ENCODE assay signal across 8 mouse cellular contexts in the genomic region with DNA sequence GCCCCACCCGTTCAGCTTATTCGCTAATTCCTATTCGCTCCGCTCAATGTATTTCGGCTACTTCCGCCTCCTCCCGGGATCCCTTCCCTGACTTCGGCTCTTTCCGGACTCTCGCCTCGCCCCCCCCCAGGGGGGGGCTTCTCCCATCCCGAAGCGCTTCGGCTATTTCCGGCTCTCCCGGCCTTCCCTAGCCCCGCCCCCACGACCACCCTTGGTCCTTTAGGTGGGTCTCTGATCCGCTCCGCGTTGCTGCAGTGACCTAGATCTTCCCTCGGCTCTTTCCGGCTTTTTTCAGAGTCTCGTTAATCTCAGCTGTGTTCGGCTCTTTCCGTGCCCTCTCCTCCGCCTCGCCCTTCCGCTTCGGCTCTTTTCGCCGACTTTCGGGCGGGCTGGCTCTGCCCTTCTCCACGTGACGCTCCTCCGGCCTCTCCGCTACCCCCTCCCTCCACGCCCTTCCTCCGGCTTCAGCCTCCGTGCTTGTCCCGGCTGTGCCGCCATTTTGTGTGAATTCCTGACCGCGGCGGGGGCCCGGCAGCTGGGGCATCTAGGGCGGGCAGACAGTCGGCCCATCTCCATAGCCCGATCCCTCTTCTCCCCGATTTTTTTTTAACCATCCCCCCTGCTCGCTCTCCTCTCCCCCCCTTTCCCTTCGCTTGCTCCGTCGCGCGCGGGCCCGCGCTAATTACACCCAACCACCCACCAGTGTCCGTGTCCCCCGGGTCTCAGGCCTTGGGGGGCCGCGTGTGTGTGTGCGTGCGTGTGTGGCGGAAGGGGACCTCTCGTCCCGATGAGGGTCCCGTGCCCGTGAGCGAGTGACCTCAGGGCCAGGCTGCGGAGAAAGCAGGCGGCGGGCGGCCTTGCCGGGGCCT. TPM values are rescaled to one million over a fixed set of nuclear protein-coding genes. Genes with fewer than 3 reads are reported as not detected.
DNase-seq lines count a peak whose midpoint lies in the region; ATAC-seq and TF ChIP-seq lines count a peak whose summit lies in the region.

No protein-coding gene starts in this region.

- H3K4me3 ChIP-seq in embryonic facial prominence, embryonic 13.5 days = peak overlapping the region; percentile 88
- H3K4me3 ChIP-seq in kidney, adult 2 months (ENCODE audit: insufficient read depth, low read depth, low read length) = peak overlapping the region; percentile 89
- H3K4me3 ChIP-seq in limb, embryonic 13.5 days = peak overlapping the region; percentile 91
- peak overlapping the region; percentile 94 for H3K4me3 ChIP-seq in midbrain, embryonic 16.5 days (ENCODE audit: low read depth, low read length)

- peak; percentile 79 for TF ChIP-seq POLR2A in kidney, adult 2 months (IDR thresholded peaks at IDR 0.05; ENCODE audit: low read depth, low read length)

- under 1% methylated on average over 77 of the region's 77 CpGs for WGBS in embryonic facial prominence, embryonic 13.5 days
- 1% methylated on average over 77 of the region's 77 CpGs for WGBS in kidney, adult 2 months
- WGBS in limb, embryonic 13.5 days = under 1% methylated on average over 76 of the region's 77 CpGs
- under 1% methylated on average over 76 of the region's 77 CpGs for WGBS in midbrain, embryonic 16.5 days

- H3K36me3 ChIP-seq in embryonic facial prominence, embryonic 13.5 days = no peaks in the 10 kb centered on the region
- H3K36me3 ChIP-seq in kidney, adult 2 months (ENCODE audit: control insufficient read depth, insufficient read depth, low read length) = no peaks in the 10 kb centered on the region
- H3K36me3 ChIP-seq in limb, embryonic 13.5 days = no peaks in the 10 kb centered on the region
- H3K36me3 ChIP-seq in midbrain, embryonic 16.5 days (ENCODE audit: control insufficient read depth, insufficient read depth, low read length) = no peaks in the 10 kb centered on the region

- H3K4me2 ChIP-seq in embryonic facial prominence, embryonic 13.5 days = peak overlapping the region; percentile 89
- peak overlapping the region; percentile 93 for H3K4me2 ChIP-seq in limb, embryonic 13.5 days (replicated peaks)
- H3K4me2 ChIP-seq in midbrain, embryonic 16.5 days (ENCODE audit: low read length) = peak overlapping the region; percentile 94

- peak overlapping the region; percentile 100 for H3K27ac ChIP-seq in embryonic facial prominence, embryonic 13.5 days
- peak overlapping the region; percentile 100 for H3K27ac ChIP-seq in kidney, adult 2 months (ENCODE audit: insufficient read depth, low read depth, low read length)
- H3K27ac ChIP-seq in limb, embryonic 13.5 days = peak overlapping the region; percentile 100
- peak overlapping the region; percentile 100 for H3K27ac ChIP-seq in midbrain, embryonic 16.5 days (ENCODE audit: low read length)

- peaks cover 28% of the 10 kb centered on the region for H3K4me1 ChIP-seq in embryonic facial prominence, embryonic 13.5 days
- peaks cover 21% of the 10 kb centered on the region for H3K4me1 ChIP-seq in kidney, adult 2 months (ENCODE audit: control insufficient read depth, insufficient read depth, low read length)
- peaks cover 30% of the 10 kb centered on the region for H3K4me1 ChIP-seq in limb, embryonic 13.5 days
- peaks cover 19% of the 10 kb centered on the region for H3K4me1 ChIP-seq in midbrain, embryonic 16.5 days (ENCODE audit: control insufficient read depth, insufficient read depth, low read length)

- peak overlapping the region; percentile 100 for H3K9ac ChIP-seq in embryonic facial prominence, embryonic 13.5 days
- peak overlapping the region; percentile 100 for H3K9ac ChIP-seq in limb, embryonic 13.5 days
- H3K9ac ChIP-seq in midbrain, embryonic 16.5 days (ENCODE audit: low read depth, low read length) = peak overlapping the region; percentile 100

- H3K9me3 ChIP-seq in embryonic facial prominence, embryonic 13.5 days = no peaks in the 10 kb centered on the region
- no peaks in the 10 kb centered on the region for H3K9me3 ChIP-seq in limb, embryonic 13.5 days
- H3K9me3 ChIP-seq in midbrain, embryonic 16.5 days (replicated peaks; ENCODE audit: control insufficient read depth, low read length, poor library complexity, severe bottlenecking) = no peaks in the 10 kb centered on the region

- peak; percentile 96 for DNase-seq in 3134 (ENCODE audit: extremely low read depth, insufficient read length, low spot score)
- DNase-seq in adrenal gland, postnatal 36 days = peak; percentile 97 to 98
- peak; percentile 99 for DNase-seq in heart, adult 18-20 months
- peak; percentile 99 for DNase-seq in kidney, adult 2 months
- peak; percentile 90 to 98 for DNase-seq in spleen, postnatal 10 days (ENCODE audit: low spot score in 2 of 2)

- TF ChIP-seq CTCF in kidney, adult 2 months (conservative IDR thresholded peaks at IDR 0.05; ENCODE audit: insufficient read depth, insufficient read length, low read depth, low read length) = no peak

- no peaks in the 10 kb centered on the region for H3K27me3 ChIP-seq in embryonic facial prominence, embryonic 13.5 days
- no peaks in the 10 kb centered on the region for H3K27me3 ChIP-seq in kidney, adult 2 months (replicated peaks; ENCODE audit: control insufficient read depth, insufficient read depth, low read length)
- H3K27me3 ChIP-seq in limb, embryonic 13.5 days = no peaks in the 10 kb centered on the region
- no peaks in the 10 kb centered on the region; the same call in 1 of the 2 replicates for H3K27me3 ChIP-seq in midbrain, embryonic 16.5 days (ENCODE audit: control insufficient read depth, insufficient read depth, low read depth, low read length)

- ATAC-seq in embryonic facial prominence, embryonic 13.5 days (ENCODE audit: insufficient number of reproducible peaks, insufficient read depth, low FRiP score, low TSS enrichment, low read depth) = peak; percentile 94
- ATAC-seq in limb, embryonic 13.5 days (ENCODE audit: low FRiP score, low read depth) = peak; percentile 94
- peak; percentile 96 for ATAC-seq in midbrain, embryonic 16.5 days

RNA-seq across cellular contexts. Expression of a gene that starts 0.7 kb away (rescaled TPM):
- 10 to 100 TPM; 38.3 to 39.0 TPM for total RNA-seq in adrenal gland, postnatal 36 days (2021)
- 17.6 and 20.2 TPM in 2 replicates for polyA plus RNA-seq in embryonic facial prominence, embryonic 13.5 days (2015; fragmentation: Nextera tagmentation; extraction: Ambion mirVana)
- total RNA-seq in heart, adult 18-20 months (2021) = 10 to 100 TPM; 25.4 to 34.5 TPM
- 23.9 and 25.9 TPM in 2 replicates for polyA plus RNA-seq in kidney, adult 2 months (2012; rRNA removed)
- 18.2 and 18.5 TPM in 2 replicates for polyA plus RNA-seq in limb, embryonic 13.5 days (2015; fragmentation: Nextera tagmentation; extraction: Ambion mirVana)
- 14.2 TPM in 2 replicates for polyA plus RNA-seq in midbrain, embryonic 16.5 days (2015; fragmentation: Nextera tagmentation; extraction: Ambion mirVana)

RNA-seq across cellular contexts. Expression of a gene that starts 12.4 kb away (rescaled TPM):
- 10 to 100 TPM; 69.1 to 70.8 TPM for total RNA-seq in adrenal gland, postnatal 36 days (2021)
- polyA plus RNA-seq in embryonic facial prominence, embryonic 13.5 days (2015; fragmentation: Nextera tagmentation; extraction: Ambion mirVana) = 373 and 383 TPM in 2 replicates
- 10 to 100 TPM; 37.3 to 40.6 TPM for total RNA-seq in heart, adult 18-20 months (2021)
- polyA plus RNA-seq in kidney, adult 2 months (2012; rRNA removed) = 23.0 and 29.2 TPM in 2 replicates
- polyA plus RNA-seq in limb, embryonic 13.5 days (2015; fragmentation: Nextera tagmentation; extraction: Ambion mirVana) = 359 and 362 TPM in 2 replicates
- polyA plus RNA-seq in midbrain, embryonic 16.5 days (2015; fragmentation: Nextera tagmentation; extraction: Ambion mirVana) = 239 and 255 TPM in 2 replicates

RNA-seq across cellular contexts. Expression of a gene that starts 52.5 kb away (rescaled TPM):
- total RNA-seq in adrenal gland, postnatal 36 days (2021) = 10 to 100 TPM; 69.1 to 82.7 TPM
- polyA plus RNA-seq in embryonic facial prominence, embryonic 13.5 days (2015; fragmentation: Nextera tagmentation; extraction: Ambion mirVana) = 46.6 and 52.1 TPM in 2 replicates
- total RNA-seq in heart, adult 18-20 months (2021) = 100 to 1,000 TPM in 1 of 2 experiments, 10 to 100 TPM in 1; 87.4 to 101 TPM
- 112 and 125 TPM in 2 replicates for polyA plus RNA-seq in kidney, adult 2 months (2012; rRNA removed)
- 44.2 and 44.9 TPM in 2 replicates for polyA plus RNA-seq in limb, embryonic 13.5 days (2015; fragmentation: Nextera tagmentation; extraction: Ambion mirVana)
- polyA plus RNA-seq in midbrain, embryonic 16.5 days (2015; fragmentation: Nextera tagmentation; extraction: Ambion mirVana) = 66.9 and 75.6 TPM in 2 replicates

Comparison
In these comparisons a context has a peak if more than half of its experiments do, and no peak if none do; other contexts are left out.
1. Peak in every context shown above with its lines: DNase-seq, ATAC-seq, H3K4me3 ChIP-seq and H3K27ac ChIP-seq.